Mouse (Mus musculus): ENCODE data around the gene Rlim. TPM values are rescaled to one million over a fixed set of nuclear protein-coding genes. Genes with fewer than 3 reads are reported as not detected.

Gene Rlim
- total and polyA plus RNA-seq, 2 experiments from 2014 or later = 20.5 to 31.3 TPM

DNA sequence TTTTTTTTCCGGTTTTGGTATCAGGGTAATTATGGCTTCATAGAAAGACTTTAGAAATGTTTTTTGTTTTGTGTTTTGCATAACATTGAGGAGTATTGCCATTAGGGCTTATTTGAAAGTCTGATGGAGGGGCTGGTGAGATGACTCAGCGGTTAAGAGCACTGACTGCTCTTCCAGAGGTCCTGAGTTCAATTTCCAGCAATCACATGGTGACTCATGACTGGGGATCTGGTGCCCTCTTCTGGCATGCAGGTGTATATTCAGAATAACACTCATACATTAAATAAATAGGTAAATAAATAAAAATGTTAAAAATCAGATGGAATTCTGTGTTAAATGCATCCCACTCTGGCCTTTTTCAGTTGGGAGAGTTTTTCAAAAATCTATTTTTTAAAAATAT, 9.3 kb upstream of the Rlim start:
- WGBS = 64% methylated on average over 2 of the region's 2 CpGs
- H3K4me2 ChIP-seq (ENCODE audit: low read depth, low read length) = no peak overlapping the region
- H3K27ac ChIP-seq = no peak overlapping the region
- H3K27me3 ChIP-seq (ENCODE audit: insufficient read depth, low read length) = no peaks in the 10 kb centered on the region; the same call in 1 of the 2 replicates
- H3K4me1 ChIP-seq (ENCODE audit: insufficient read depth, low read length) = no peaks in the 10 kb centered on the region
- no peak for TF ChIP-seq CTCF (IDR thresholded peaks at IDR 0.05; ENCODE audit: low read depth)
- no peak overlapping the region for H3K4me3 ChIP-seq (ENCODE audit: low read length)
- H3K36me3 ChIP-seq (ENCODE audit: insufficient read depth, low read length) = no peaks in the 10 kb centered on the region
- no peak for DNase-seq (ENCODE audit: low spot score)
- H3K9me3 ChIP-seq (ENCODE audit: low read length) = no peaks in the 10 kb centered on the region
- ATAC-seq = no peak
- no peak overlapping the region for H3K9ac ChIP-seq (replicated peaks; ENCODE audit: low read length)

DNA sequence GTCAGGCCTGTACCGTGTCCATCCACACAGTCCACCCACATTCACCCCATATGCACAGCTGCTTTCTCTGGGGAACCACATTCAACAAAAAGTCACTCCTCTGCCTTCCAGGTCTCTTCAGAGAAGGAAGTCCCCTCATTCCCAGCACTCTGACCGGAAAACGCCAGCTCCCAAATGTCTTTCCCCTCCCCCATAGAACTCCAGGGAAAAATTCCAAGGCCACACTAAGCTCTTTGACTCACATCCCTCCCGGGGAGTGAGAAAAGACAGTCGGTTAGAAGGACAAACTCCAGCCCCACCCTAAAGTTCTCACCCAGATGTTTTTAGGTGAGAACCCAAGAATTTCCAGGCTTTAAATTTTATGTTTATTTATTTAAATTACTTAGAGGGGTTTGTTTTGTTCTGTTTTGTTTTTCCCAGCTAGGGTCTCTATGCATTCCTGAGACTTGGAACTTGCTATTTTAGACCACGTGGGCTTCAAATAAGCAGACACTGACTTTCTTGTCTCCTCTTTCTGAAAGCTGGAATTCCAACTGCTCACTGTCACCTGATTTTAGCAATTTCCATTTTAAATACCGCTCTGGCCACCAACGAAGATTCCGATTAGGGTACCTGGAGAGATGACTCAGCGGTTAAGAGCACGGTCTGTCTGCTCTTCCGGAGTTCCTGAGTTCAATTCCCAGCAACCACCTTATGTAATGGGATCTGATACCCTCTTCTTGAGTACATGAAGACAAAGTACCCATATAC, 6.3 kb upstream of the Rlim start:
- ATAC-seq (no peak), DNase-seq (ENCODE audit: low spot score) (no peak)
- no peaks in the 10 kb centered on the region for H3K9me3 ChIP-seq (ENCODE audit: low read length)
- no peaks in the 10 kb centered on the region for H3K4me1 ChIP-seq (ENCODE audit: insufficient read depth, low read length)
- no peak overlapping the region for H3K4me3 ChIP-seq (ENCODE audit: low read length)
- no peak for TF ChIP-seq CTCF (IDR thresholded peaks at IDR 0.05; ENCODE audit: low read depth)
- no peak overlapping the region for H3K4me2 ChIP-seq (ENCODE audit: low read depth, low read length)
- H3K36me3 ChIP-seq (ENCODE audit: insufficient read depth, low read length) = no peaks in the 10 kb centered on the region
- 32% methylated on average over 12 of the region's 12 CpGs for WGBS
- H3K27me3 ChIP-seq (ENCODE audit: insufficient read depth, low read length) = no peaks in the 10 kb centered on the region
- no peak overlapping the region for H3K27ac ChIP-seq
- no peak overlapping the region for H3K9ac ChIP-seq (replicated peaks; ENCODE audit: low read length)

DNA sequence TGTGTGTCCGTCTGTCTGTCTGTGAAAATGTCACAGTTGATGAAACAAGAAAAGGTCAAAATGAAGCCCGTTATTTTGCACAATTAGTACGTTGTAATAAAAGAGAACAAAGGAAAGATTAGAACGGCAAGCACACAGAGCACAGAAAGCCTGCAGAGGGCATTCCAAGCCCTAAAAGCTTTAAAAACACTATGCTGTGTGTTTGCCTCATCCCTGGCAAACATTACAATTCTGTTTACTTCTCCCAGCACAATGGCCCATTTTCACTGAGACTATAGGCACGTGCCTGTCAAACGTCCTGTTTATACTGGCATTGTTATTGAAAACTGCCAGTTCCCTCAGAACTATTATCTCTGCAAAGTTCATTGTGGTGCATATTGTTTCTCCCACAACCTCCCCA, 5.1 kb upstream of the Rlim start:
- H3K4me3 ChIP-seq (ENCODE audit: low read length) = no peak overlapping the region
- no peaks in the 10 kb centered on the region for H3K4me1 ChIP-seq (ENCODE audit: insufficient read depth, low read length)
- no peaks in the 10 kb centered on the region for H3K27me3 ChIP-seq (ENCODE audit: insufficient read depth, low read length)
- DNase-seq (ENCODE audit: low spot score) = peak; percentile 30
- H3K9me3 ChIP-seq (ENCODE audit: low read length) = no peaks in the 10 kb centered on the region
- no peaks in the 10 kb centered on the region for H3K36me3 ChIP-seq (ENCODE audit: insufficient read depth, low read length)
- H3K4me2 ChIP-seq (ENCODE audit: low read depth, low read length) = no peak overlapping the region
- ATAC-seq = no peak
- TF ChIP-seq CTCF (IDR thresholded peaks at IDR 0.05; ENCODE audit: low read depth) = peak; percentile 20; the same call in 1 of the 2 replicates
- WGBS = 23% methylated on average over 6 of the region's 6 CpGs
- H3K27ac ChIP-seq = no peak overlapping the region
- no peak overlapping the region for H3K9ac ChIP-seq (replicated peaks; ENCODE audit: low read length)

DNA sequence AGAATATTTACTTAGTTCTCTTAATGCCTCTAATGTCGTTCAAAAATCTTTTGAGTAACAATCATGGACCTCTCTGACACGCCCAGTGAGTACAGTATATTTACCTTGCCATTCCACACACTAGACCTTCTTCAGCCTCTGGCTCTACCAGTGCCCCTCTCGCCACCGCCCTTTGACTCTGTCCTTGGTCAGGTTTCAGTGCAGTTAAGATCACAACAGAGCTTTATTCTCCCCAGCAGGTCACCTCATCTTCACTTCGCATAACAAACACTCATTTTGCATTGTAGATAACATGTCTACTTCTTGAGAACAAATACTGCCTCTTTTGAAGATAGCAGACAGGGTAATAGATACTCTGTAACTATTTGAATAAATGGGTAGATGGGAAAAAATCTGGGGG, 3.9 kb upstream of the Rlim start:
- no peak overlapping the region for H3K27ac ChIP-seq
- no peak overlapping the region for H3K4me2 ChIP-seq (ENCODE audit: low read depth, low read length)
- H3K4me1 ChIP-seq (ENCODE audit: insufficient read depth, low read length) = no peaks in the 10 kb centered on the region
- WGBS = 40% methylated on average over 5 of the region's 5 CpGs
- ATAC-seq (no peak), DNase-seq (ENCODE audit: low spot score) (no peak)
- no peaks in the 10 kb centered on the region for H3K27me3 ChIP-seq (ENCODE audit: insufficient read depth, low read length)
- no peaks in the 10 kb centered on the region for H3K36me3 ChIP-seq (ENCODE audit: insufficient read depth, low read length)
- TF ChIP-seq CTCF (IDR thresholded peaks at IDR 0.05; ENCODE audit: low read depth) = no peak
- H3K4me3 ChIP-seq (ENCODE audit: low read length) = no peak overlapping the region
- H3K9ac ChIP-seq (replicated peaks; ENCODE audit: low read length) = no peak overlapping the region
- H3K9me3 ChIP-seq (ENCODE audit: low read length) = no peaks in the 10 kb centered on the region

DNA sequence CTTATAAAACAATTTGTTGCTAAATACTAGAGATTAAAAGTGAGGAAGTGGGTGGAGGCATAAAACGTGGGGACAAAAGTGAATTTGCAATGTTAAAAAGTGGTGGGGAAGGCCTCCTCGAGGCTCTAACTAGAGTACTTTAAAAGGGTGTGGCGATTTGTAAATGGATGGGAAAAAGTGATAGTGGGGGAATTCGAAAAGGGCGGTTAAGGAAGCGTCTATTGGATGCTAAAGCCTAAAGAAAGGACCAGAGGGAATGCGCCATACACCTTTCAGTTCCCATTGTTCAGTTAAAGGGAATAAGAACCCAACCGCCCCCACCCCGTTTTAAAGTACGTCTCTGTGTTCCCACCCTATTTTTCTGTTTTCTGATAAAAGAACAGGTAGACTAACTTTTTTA, 722 bp upstream of the Rlim start:
- 73% methylated on average over 10 of the region's 10 CpGs for WGBS
- TF ChIP-seq CTCF (IDR thresholded peaks at IDR 0.05; ENCODE audit: low read depth) = no peak
- H3K4me2 ChIP-seq (ENCODE audit: low read depth, low read length) = peak overlapping the region; percentile 53
- no peaks in the 10 kb centered on the region for H3K4me1 ChIP-seq (ENCODE audit: insufficient read depth, low read length)
- ATAC-seq (no peak), DNase-seq (ENCODE audit: low spot score) (no peak)
- H3K36me3 ChIP-seq (ENCODE audit: insufficient read depth, low read length) = no peaks in the 10 kb centered on the region
- H3K9ac ChIP-seq (replicated peaks; ENCODE audit: low read length) = no peak overlapping the region
- H3K4me3 ChIP-seq (ENCODE audit: low read length) = peak overlapping the region; percentile 70
- H3K27ac ChIP-seq = peak overlapping the region; percentile 77; the same call in 1 of the 2 replicates
- H3K27me3 ChIP-seq (ENCODE audit: insufficient read depth, low read length) = no peaks in the 10 kb centered on the region
- no peaks in the 10 kb centered on the region for H3K9me3 ChIP-seq (ENCODE audit: low read length)

DNA sequence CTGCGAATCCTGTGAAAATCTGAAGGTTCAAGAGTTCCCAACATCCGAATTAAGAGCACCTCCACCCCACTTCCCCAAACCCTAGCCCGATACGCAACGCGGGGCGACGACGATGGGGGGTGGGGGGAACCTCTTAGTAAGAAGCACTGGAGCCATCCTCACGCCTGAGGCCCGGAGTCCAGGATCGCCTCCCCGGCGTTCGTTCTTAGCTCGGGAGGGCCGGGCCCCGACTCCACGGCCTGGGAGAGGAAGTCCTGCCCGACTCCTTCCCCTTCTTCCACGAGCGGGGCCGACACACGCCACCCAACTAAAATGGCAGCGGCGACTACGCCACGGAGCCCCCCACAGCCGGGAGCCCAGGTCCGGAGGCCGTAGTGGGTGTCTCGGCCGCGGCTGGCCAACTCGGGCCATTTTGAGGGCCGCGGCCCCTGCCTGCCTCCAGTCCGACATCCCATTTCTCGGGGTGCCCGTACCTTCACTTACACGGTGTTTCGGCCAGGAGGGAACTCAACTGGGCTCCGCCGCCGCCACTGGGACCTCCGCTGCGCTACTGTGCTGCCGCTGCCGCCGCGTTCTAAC, 405 bp downstream of the Rlim start:
- Histone ChIP-seq H3K27ac (peak overlapping the region; percentile 94), H3K4me3 (ENCODE audit: low read length) (peak overlapping the region; percentile 70), H3K4me2 (ENCODE audit: low read depth, low read length) (peak overlapping the region; percentile 57), H3K4me1 (ENCODE audit: insufficient read depth, low read length) (no peaks in the 10 kb centered on the region), H3K36me3 (ENCODE audit: insufficient read depth, low read length) (no peaks in the 10 kb centered on the region), H3K9ac (replicated peaks; ENCODE audit: low read length) (peak overlapping the region; percentile 75), H3K9me3 (ENCODE audit: low read length) (no peaks in the 10 kb centered on the region), H3K27me3 (ENCODE audit: insufficient read depth, low read length) (no peaks in the 10 kb centered on the region)
- TF ChIP-seq CTCF (IDR thresholded peaks at IDR 0.05; ENCODE audit: low read depth) = no peak
- WGBS = 38% methylated on average over 51 of the region's 51 CpGs
- ATAC-seq (peak; percentile 46), DNase-seq (ENCODE audit: low spot score) (peak; percentile 13)

DNA sequence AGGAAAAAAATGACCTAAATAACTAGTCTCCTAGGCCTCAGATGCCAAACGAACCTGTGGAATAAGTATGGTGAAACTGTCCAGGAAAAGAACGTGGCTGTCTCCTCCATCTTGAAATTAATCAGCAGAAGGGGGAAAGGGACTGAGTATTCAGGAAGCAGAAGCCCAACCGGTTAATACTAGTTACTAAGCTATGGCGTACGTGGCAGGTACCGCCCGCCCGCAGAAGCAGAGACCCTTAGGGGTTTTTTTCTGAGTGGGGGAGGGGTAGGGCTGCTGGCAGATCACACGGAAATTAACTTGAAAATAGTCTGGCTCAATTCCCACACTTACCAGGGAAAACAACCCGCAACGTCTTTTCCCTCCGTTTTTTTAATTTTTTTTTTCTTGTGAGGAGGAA, 1.0 kb downstream of the Rlim start:
- H3K9ac ChIP-seq (replicated peaks; ENCODE audit: low read length) = peak overlapping the region; percentile 75
- DNase-seq (ENCODE audit: low spot score) (peak; percentile 46), ATAC-seq (no peak)
- WGBS = 37% methylated on average over 12 of the region's 12 CpGs
- H3K4me3 ChIP-seq (ENCODE audit: low read length) = peak overlapping the region; percentile 70
- H3K4me1 ChIP-seq (ENCODE audit: insufficient read depth, low read length) = no peaks in the 10 kb centered on the region
- H3K36me3 ChIP-seq (ENCODE audit: insufficient read depth, low read length) = no peaks in the 10 kb centered on the region
- no peaks in the 10 kb centered on the region for H3K9me3 ChIP-seq (ENCODE audit: low read length)
- TF ChIP-seq CTCF (IDR thresholded peaks at IDR 0.05; ENCODE audit: low read depth) = no peak
- H3K4me2 ChIP-seq (ENCODE audit: low read depth, low read length) = peak overlapping the region; percentile 57
- H3K27ac ChIP-seq = peak overlapping the region; percentile 94; the same call in 1 of the 2 replicates
- H3K27me3 ChIP-seq (ENCODE audit: insufficient read depth, low read length) = no peaks in the 10 kb centered on the region
